Mouse (Mus musculus) retina, embryonic 14.5 days (tissue): ENCODE measurements around the gene Fam171a2.

ENCODE experiments used
- DNase-seq: peaks from one replicate; pipeline ENCODE4 v3.0.0-alpha.2; 2015; ENCODE audit warnings: low spot score

Fam171a2 gene

GRCm38 (mm10) chr11:102434816-102435705 lies 12.4 kb downstream of the Fam171a2 start:
- no peak for DNase-seq

GRCm38 (mm10) chr11:102434406-102434805 lies 13.1 kb downstream of the Fam171a2 start:
- peak; percentile 99 for DNase-seq

GRCm38 (mm10) chr11:102433866-102434265 lies 13.6 kb downstream of the Fam171a2 start:
- DNase-seq: no peak

GRCm38 (mm10) chr11:102432896-102433295 lies 14.6 kb downstream of the Fam171a2 start:
- DNase-seq: no peak

- DNase-seq: no peak
These were observed 15.2 kb downstream of the Fam171a2 start for GRCm38 (mm10) chr11:102432115-102432843.

- DNase-seq: no peak
These were observed 15.8 kb downstream of the Fam171a2 start for GRCm38 (mm10) chr11:102431728-102432114.

- peak; percentile 89 for DNase-seq
These were observed 16.4 kb downstream of the Fam171a2 start for GRCm38 (mm10) chr11:102431018-102431645.

- DNase-seq: peak; percentile 94
These were observed 17.1 kb downstream of the Fam171a2 start, which contains the start of gene Grn for GRCm38 (mm10) chr11:102430121-102431017. TSS of gene Grn (plus strand) at chr11:102430315.

- DNase-seq: no peak
These were observed 17.9 kb downstream of the Fam171a2 start for GRCm38 (mm10) chr11:102429551-102429950.

- no peak for DNase-seq
These were observed 18.4 kb downstream of the Fam171a2 start for GRCm38 (mm10) chr11:102428981-102429540.

- DNase-seq: no peak
These were observed 21.7 kb downstream of the Fam171a2 start for GRCm38 (mm10) chr11:102425555-102426316.

- DNase-seq: no peak
These were observed 22.8 kb downstream of the Fam171a2 start for GRCm38 (mm10) chr11:102424666-102425065.

- DNase-seq: no peak
These were observed 25.9 kb downstream of the Fam171a2 start for GRCm38 (mm10) chr11:102421559-102421958.

GRCm38 (mm10) chr11:102418887-102419286 lies 28.6 kb downstream of the Fam171a2 start:
- DNase-seq: no peak

GRCm38 (mm10) chr11:102417160-102417559 lies 30.3 kb downstream of the Fam171a2 start:
- DNase-seq: no peak

GRCm38 (mm10) chr11:102415034-102415802 lies 32.3 kb downstream of the Fam171a2 start:
- no peak for DNase-seq

GRCm38 (mm10) chr11:102413059-102413458 lies 34.4 kb downstream of the Fam171a2 start:
- DNase-seq: no peak

GRCm38 (mm10) chr11:102411704-102412103 lies 35.8 kb downstream of the Fam171a2 start:
- peak; percentile 98 for DNase-seq

- no peak for DNase-seq
These were observed 36.4 kb downstream of the Fam171a2 start for GRCm38 (mm10) chr11:102411061-102411460.
